Mouse (Mus musculus) left cerebral cortex, adult 2 months (tissue): ENCODE data around the gene H1foo. TPM values are rescaled to one million over a fixed set of nuclear protein-coding genes. Genes with fewer than 3 reads are reported as not detected.

Experiments
- DNase-seq, 2 experiments: peaks; one replicate each; pipeline ENCODE4 v3.0.0; 2021 to 2022; ENCODE audit warnings: low spot score in 2 of 2, mixed read lengths in 1 of 2; ENCODE audit errors: extremely low spot score in 1 of 2
- H3K27ac ChIP-seq: fragments of 200-600 bp; 2 replicates; pipeline ENCODE4 v1.8.1; 2022
- H3K4me3 ChIP-seq: fragments of 200-600 bp; 2 replicates; pipeline ENCODE4 v1.8.1; 2022
- CTCF ChIP-seq: fragments of 200-600 bp; IDR thresholded peaks from 2 replicates; pipeline ENCODE4 v1.8.1; 2022; ENCODE audit warnings: antibody characterized with exemption, mild to moderate bottlenecking, moderate library complexity
- intact Hi-C: fragments of 180-260 bp; cut with DNase I; formaldehyde crosslinking; loops from one replicate; pipeline ENCODE4 v1.15.1; 2025
- total RNA-seq, 2 experiments: library from RNA; stranded (reverse); gene quantifications; 2 replicates each; pipeline ENCODE4 v1.2.3; 2021

H1foo gene
- total RNA-seq, 2 experiments from 2014 or later = not detected

DNA sequence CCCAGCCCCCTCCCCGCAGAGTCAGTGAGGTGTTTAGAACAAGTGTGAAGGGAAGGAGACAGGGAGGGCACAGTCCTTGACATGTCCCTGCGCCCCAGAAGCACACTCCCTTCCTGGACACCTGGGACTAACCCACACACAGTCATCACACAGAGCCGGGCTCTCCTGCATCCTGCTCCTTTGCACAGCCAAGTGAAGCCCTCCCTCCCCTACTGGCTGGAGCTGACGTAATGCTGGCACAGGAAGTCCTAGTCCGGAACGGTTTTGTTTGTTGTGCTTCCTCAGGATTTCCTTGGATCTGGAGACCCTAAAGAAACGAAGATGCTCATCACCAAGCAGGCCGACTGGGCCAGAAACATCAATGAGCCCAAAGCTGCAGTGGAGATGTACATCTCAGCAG lies 34.8 kb upstream of the H1foo start:
- no peak overlapping the region for H3K4me3 ChIP-seq
- intact Hi-C loops = loop anchor here (5.0 kb wide), 1 partner anchor 48 kb away; no protein-coding TSS in a partner anchor
- TF ChIP-seq CTCF = no peak
- no peak for DNase-seq
- no peak overlapping the region for H3K27ac ChIP-seq

GRCm38 (mm10) chr6:115911763-115912162 lies 33.0 kb upstream of the H1foo start:
- no peak for TF ChIP-seq CTCF
- Histone ChIP-seq H3K27ac (no peak overlapping the region), H3K4me3 (no peak overlapping the region)
- intact Hi-C loops = loop anchor here (5.0 kb wide), 1 partner anchor 49 kb away; no protein-coding TSS in a partner anchor
- no peak for DNase-seq

DNA sequence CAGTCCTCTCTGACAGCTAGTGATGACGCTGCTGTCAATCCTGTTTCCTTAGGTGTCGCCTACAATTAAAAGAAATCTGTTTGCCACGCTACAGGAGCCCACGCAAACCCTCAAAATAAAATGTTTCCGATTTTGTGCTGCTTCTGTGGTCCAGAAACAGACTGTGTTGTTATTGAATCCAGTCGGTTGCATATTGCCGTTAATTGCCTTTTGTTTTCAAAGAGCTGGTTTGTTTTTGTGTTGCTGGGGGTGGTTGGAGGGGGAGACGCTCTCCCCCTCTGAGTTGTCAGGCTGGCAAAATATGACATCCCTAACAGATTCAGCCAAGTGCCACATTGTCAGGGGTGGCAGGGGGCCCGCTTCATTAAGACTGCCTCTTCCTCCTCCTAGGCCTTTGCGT lies 31.3 kb upstream of the H1foo start:
- TF ChIP-seq CTCF = no peak
- no peak for DNase-seq
- intact Hi-C loops = loop anchor here (5.0 kb wide), 1 partner anchor 51 kb away; no protein-coding TSS in a partner anchor
- H3K4me3 ChIP-seq = no peak overlapping the region
- peak overlapping the region; percentile 86 for H3K27ac ChIP-seq

GRCm38 (mm10) chr6:115914511-115915202 lies 30.1 kb upstream of the H1foo start:
- Histone ChIP-seq H3K4me3 (no peak overlapping the region), H3K27ac (peak overlapping the region; percentile 86)
- TF ChIP-seq CTCF = no peak
- intact Hi-C loops = loop anchor here (1.0 to 5.0 kb wide), 3 partner anchors 23 to 52 kb away; no protein-coding TSS in a partner anchor
- DNase-seq = peak in 1 of 2 experiments; percentile 53

- DNase-seq = peak in 1 of 2 experiments; percentile 60
- intact Hi-C loops = loop anchor here (2.0 kb wide), 1 partner anchor 51 kb away; no protein-coding TSS in a partner anchor
- no peak for TF ChIP-seq CTCF
Observed at GRCm38 (mm10) chr6:115915601-115916445, 28.9 kb upstream of the H1foo start.

GRCm38 (mm10) chr6:115916611-115917010 lies 28.1 kb upstream of the H1foo start:
- intact Hi-C loops = no loop called here
- Histone ChIP-seq H3K27ac (peak overlapping the region; percentile 86), H3K4me3 (no peak overlapping the region)
- no peak for TF ChIP-seq CTCF
- no peak for DNase-seq

More at GRCm38 (mm10) chr6:115915601-115916445, 28.9 kb upstream of the H1foo start:
- Histone ChIP-seq H3K4me3 (no peak overlapping the region), H3K27ac (peak overlapping the region; percentile 86)

GRCm38 (mm10) chr6:115918615-115919014 lies 26.1 kb upstream of the H1foo start:
- no peak overlapping the region for H3K4me3 ChIP-seq
- no peak for TF ChIP-seq CTCF
- H3K27ac ChIP-seq = no peak overlapping the region
- DNase-seq = no peak
- intact Hi-C loops = no loop called here

GRCm38 (mm10) chr6:115919876-115920275 lies 24.9 kb upstream of the H1foo start:
- DNase-seq = no peak
- H3K27ac ChIP-seq = no peak overlapping the region
- no peak overlapping the region for H3K4me3 ChIP-seq
- no peak for TF ChIP-seq CTCF
- intact Hi-C loops = no loop called here

GRCm38 (mm10) chr6:115924829-115925228 lies 19.9 kb upstream of the H1foo start:
- intact Hi-C loops = no loop called here
- no peak for DNase-seq
- Histone ChIP-seq H3K27ac (no peak overlapping the region), H3K4me3 (no peak overlapping the region)
- no peak for TF ChIP-seq CTCF

DNA sequence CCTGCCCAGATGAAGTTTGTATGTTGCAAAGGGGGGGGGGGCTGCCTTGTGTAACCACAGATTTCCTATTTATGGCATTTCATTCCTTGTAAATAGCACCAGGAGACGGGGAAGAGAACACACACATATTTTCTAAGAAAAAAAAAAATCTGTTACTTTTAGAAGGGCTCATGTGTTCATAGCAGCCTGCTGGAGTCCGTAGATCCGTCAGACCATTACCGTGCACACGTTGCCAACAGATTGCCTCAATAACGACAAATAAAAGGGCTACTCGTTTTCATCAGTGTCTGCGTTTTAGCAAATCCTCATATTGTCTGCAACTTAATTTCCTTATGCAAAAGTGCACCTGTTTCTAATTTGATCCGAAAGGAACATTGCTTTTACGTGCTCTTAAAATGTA lies 18.3 kb upstream of the H1foo start:
- intact Hi-C loops = no loop called here
- no peak overlapping the region for H3K4me3 ChIP-seq
- no peak for TF ChIP-seq CTCF
- DNase-seq = no peak
- H3K27ac ChIP-seq = no peak overlapping the region

DNA sequence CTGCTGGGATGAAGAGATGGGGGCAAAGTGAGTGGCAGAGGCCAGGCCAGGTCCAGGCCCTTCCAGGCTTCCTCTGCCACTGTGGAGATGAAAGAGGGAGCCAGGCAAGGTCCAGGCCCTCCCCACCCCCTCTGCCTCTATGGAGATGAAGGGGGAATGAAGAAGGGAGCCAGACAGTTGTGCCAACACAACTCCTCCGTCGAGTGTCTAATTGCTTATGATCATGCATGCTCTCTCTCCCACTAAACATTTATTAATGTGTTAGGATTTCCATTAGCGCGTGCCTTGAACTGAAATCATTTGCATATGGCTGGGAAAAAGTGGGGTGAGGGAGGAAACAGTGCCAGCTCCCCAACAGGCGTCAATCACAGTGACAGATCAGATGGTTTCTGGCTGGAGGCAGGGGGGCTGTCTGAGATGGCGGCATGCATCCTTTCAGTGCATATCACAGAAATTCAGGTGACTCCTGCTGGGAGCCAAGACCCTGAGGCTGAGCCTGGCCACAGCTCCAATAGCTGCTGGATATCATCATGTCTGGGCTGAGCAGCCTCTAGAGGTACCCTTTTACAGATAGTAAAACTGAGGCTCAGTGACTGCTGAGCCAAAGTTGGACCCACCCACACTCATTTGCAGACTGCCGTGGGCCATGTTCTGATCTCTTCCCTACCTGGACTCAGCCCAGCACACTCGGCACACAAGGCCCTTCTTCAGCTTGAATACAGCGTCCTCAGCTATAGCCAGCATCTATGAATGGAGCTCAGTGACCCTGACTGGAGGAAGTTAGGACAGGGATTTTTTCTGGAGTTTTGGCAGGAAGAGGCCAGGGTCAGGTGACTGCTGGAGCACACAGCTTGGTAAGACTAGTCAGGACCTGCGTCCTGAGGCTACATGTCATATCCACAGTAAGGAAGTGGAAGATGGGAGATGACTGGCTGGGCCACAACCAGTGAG lies 17.2 kb upstream of the H1foo start:
- no peak for TF ChIP-seq CTCF
- DNase-seq = no peak
- H3K27ac ChIP-seq = no peak overlapping the region
- intact Hi-C loops = no loop called here
- H3K4me3 ChIP-seq = no peak overlapping the region
